Mouse (Mus musculus): ENCODE measurements at regions not wholly inside any gene's neighbourhood (a gene's known extent, or its start where the extent isn't known, plus 50 kb on each side); places are given as distances from the start of the nearest gene placed in this dataset.
"Not testable (repeated sequence)": the region's sequence is repeated elsewhere in the genome, so short reads cannot be mapped to it uniquely, and the experiment has no call there.

DNA sequence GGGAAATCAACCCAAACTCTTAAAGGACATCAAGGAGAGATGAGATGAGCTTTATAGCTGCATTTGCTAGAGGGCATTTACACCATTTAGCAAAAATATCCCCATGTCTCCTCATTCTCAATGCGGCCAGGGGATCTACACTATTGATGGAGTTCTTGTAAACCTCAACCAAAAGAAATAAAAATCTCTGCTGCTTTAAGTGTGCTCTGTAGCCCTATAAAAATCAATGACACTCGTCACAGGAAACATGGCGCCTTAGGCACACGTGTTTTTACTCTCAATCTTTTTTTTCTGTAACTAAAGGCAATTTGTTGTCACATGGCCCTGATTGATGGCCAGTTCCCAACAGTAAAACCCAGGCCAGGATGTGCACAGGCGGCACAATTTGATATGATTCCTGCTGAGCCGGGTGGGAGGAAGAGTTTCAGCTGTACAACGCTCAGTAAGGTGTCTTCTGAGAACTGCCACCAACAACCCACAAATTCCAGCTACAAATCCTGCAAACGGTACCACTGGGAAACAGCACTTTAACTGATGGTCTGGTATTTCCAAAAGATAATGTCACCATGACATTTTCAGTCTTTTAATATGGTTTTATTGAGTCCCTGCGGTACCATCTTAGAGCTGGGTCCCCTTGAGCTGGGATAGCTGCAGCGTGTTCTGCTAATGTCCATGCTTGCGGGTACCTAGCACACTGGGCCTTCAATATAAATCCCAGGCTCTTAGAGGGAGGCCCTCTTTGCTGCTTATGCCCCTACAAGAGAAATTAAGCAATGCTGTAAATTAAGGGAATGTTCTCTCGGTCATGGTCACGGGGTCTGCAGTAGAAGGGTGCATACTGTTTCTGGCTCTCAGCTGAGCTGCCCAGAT, 78.8 kb downstream of the Tpbg start:
- DNase-seq (ENCODE audit: low spot score in 2 of 2), result no peak

DNA sequence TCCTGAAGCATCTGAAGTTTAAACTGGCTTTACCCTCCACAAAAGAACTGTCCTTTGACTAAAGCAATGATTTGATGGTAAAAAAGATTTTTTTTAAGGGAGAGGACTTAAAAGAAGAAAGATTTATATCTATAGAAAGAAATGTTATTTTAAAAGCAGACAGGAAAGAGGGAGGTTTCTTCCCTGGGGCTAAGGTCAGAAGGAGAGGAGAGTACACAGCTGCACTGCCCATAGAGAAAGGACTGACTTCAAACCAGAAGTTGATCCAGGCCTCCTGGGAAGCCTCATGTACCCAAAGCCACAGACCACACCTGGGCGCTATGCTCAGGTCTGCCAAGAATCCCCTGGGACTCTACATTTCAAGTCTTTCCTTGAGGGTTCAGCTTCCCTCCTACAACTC, 83.1 kb downstream of the Tpbg start:
- no peak for DNase-seq (ENCODE audit: low spot score in 2 of 2)

DNA sequence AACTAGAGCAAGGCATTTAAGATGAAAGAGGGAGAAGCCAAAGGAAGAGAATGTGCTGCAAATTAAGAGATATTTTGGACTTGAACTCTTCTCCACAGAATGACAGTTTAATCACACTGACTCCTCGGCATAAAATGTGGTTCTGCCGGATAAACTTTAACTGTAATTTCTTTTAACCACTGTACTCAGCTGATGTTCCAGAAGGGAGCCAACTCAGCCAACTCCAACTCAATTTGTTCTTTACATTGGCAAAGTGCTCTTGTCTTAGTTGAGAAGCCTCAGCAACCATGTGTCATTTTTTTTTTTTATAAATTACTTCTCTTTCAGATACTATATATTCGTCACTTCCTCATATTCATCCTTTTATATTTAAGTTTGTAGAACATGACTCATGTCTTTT, 90.0 kb downstream of the Tpbg start:
- no peak for DNase-seq (ENCODE audit: low spot score in 2 of 2)

DNA sequence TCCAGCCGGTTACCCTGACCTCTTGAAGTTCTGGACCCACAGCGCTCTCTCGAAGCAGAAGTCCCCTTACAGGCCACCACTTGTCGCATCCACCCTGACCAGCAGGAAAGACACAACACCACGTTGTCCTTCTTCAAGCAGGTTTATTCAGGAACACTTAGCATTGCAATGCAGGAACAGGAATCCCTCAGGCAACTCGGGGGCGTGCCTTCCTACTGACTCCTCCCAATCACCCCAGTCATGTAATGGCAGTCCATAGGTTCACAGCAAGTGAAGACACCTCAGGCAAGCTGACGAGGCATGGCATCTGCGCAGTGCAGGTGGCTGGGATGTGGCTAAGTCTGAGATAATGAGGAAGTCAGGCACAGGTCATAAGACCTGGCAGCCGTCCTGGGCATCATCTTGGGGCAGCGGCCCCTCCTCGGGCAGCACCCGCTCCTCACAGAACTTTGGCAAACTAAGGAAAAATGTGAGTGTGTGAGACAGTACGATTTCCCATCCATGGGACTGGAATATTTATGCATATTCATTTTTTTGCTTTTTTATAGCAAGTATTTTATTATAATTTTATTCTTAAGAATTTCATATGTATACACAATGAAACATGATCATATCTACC, 101.0 kb downstream of the Tpbg start:
- not testable (repeated sequence) for DNase-seq (ENCODE audit: low spot score in 2 of 2)

DNA sequence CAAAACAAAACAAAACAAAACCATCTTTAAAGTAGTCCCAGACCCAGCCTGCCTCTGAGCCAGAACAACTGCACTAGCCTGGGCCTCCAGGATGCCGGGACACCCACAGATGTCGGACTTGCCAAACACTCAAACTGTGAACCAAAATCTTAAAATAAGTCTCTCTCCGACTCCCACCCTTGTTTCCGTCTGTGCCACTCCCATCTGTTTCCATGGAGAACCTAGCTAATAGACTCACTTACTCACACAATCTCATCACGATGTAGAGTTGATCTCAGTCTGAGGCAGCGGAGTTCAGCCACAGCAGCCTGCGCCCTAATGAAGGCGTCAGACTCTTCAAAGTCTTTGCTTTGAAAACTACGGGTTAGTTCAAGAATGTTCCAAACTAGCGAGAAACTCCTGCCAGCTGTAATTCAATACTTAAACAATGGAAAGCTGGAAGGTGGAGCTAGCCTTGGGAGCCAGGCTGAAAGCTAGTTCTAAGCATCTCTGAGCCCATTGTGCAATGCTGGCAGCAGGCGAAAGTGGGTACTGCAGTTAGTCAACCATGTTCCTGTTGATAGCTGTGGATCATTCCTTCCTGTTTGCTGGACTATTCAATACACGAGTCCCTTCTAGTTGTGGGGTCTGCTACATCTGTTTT, 106.4 kb downstream of the Tpbg start:
- DNase-seq (ENCODE audit: low spot score in 2 of 2), result peak; percentile 14 to 23

DNA sequence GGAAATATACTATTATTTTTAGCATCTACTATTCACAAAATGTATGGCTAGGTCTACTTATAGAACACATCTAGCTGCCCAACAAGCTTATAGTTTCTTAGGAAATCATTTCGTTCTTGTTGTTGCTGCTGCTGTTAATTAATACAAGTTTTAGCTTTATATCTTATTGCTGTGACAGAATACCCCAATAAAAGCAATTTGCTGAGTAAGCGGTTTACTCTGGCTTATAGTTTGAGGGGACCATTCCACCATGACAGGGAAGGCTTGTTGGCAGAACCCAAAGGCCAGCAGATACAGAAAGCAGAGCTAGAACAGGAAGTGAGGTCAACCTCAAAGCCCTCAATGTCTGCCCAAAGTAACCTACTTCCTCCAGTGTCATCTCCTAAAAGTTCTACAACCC, 109.6 kb downstream of the Tpbg start:
- no peak for DNase-seq (ENCODE audit: low spot score in 2 of 2)

DNA sequence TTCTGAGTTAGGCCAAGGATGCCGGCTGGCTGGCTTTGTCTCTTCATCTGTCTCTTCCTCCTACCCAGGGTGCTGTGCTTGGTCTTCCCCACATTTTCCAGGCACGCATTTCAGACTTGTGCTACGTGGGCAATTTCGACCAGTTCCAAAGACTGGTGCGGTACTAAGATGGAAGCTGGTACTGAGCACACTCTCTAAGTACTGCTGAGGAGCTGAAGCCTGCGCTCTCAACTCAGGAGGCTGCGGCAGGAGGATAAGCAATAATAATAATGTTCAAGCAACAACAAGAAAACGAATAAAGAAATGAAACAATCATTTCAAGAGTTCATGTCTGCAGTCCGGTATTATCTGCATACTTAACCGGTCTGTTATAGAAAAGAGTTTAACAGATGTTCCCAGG, 127.9 kb downstream of the Tpbg start:
- DNase-seq (ENCODE audit: low spot score in 2 of 2), result no peak

DNA sequence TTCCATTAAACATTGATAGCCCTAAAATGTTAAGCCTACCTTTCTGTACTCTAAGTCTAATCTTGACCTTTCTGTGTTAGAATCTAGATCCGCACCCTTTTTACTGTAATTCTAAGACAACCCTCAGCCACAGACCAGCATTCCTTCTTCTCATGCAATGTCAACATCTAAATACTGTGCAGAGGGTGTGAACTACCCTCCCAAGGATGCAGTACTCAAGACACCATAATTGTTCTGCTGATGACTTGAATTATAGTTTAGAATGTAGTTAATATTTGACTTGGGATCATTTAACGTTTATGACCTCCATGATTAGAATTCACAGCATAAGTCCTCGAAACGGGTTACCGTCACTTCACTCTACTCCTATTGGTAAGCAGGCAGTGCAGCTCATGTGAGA, 139.2 kb downstream of the Tpbg start:
- DNase-seq (ENCODE audit: low spot score in 2 of 2), result no peak

DNA sequence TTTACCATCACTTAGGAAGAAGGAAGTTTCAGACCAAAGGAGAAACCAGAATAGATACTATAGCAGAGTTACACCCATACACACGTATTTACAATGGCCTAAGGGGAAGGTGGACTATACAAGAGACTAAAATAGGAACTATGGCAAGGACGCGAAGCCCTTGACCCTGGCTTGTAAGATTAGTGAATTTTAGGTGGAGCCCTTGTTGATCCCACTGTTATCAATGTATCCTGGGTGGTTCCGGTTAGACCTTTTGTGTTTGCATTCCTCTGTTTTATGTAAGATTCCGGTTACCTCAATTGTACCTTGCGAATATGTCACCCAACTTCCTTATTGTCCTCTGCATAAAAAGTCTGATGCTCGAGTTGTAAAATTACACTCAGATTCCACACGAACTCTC, 141.3 kb downstream of the Tpbg start:
- DNase-seq (ENCODE audit: low spot score in 2 of 2), result not testable (repeated sequence)

DNA sequence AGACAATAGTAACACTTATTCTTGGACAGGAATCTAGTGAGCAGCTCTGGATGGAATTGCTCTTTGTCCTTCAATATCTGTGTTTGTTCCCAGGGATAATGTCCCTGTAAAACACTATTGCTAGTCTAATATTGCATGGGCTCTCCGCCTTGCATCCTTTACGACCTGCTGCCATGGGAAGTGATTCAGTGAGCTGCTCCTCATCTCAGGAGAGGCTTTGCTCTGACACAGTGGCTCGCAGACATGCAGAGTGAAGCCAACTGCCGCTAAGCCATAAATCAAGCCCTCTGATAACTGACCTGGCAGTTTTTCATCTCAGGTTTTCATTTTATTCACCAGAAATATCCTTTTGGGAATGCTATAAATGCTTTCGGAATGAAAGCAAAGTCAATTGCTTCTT, 143.5 kb downstream of the Tpbg start:
- DNase-seq (ENCODE audit: low spot score in 2 of 2), result no peak

DNA sequence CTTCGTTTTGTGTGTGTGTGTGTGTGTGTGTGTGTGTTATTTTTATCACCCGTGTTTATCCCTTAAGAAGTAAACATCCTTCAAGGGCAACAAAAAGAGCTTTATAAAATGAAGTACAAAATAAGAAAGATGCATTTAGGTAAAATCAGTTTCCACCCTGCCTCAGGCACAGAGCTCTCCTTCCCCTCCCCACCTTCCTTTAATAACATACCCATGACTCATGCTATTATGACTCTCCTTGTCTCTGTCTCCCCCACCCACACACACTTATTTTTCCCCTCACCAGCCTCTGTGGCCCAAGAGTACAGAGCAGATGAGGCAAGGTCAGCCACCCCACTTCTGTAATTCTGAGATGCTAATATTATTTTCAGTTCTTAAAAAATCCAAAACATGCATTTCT, 144.0 kb downstream of the Tpbg start:
- DNase-seq (ENCODE audit: low spot score in 2 of 2), result no peak

DNA sequence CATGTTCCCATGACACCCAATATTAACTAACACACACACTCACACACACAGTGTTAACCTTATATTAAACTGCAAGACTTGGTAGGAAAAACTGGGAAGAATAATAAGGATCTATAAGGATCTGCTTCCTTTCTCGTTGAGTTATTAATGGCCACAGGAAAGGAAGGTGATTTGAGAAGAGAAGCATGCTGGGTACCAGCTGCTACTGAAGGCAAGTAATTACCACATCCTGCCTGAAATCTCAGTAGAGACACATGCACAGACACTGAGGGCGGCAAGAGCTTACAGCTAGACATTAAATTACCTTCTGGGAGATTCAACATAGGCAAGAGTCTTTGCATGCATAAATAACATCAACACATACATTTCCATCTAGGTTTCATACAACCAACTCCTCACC, 160.8 kb downstream of the Tpbg start:
- DNase-seq (ENCODE audit: low spot score in 2 of 2), result no peak

DNA sequence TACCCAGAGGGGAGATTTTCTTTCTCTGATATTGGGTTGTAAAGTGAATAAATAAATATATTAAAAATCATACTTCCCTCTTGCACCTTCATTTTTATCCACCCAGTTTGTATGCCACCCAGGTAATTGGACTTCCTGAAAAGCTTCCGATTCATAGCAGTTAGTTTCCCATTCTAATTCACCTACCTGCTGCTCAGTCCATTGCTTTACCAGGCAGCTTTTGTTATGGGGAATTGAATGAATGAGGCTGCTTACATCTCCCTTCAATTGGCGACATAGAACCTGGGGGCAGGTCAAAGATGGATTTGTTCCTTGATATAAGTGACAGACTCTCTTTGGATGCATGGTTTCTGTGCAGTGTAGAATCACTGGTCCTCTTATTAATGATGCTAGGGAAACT, 169.5 kb downstream of the Tpbg start:
- no peak for DNase-seq (ENCODE audit: low spot score in 2 of 2)

DNA sequence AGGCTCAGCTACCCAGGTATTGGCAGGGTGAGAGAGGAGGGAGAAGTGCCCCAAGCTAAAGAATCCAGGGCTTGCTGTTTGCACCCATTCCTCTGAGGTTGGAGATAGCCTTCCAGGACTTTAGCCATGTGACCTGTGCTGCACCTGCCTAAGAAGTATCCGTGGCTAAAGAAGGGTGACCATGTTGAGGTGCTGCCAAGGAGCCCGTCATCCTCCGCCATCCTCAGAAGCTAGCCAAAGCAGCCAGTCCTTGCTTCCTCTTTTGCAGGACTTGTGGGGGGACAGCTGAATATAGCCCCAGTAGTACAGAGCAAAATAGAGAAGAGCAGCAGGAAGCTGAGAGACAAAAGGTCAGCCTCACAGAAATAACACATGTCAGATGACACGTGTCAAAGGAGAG, 173.7 kb downstream of the Tpbg start:
- DNase-seq (ENCODE audit: low spot score in 2 of 2), result no peak

DNA sequence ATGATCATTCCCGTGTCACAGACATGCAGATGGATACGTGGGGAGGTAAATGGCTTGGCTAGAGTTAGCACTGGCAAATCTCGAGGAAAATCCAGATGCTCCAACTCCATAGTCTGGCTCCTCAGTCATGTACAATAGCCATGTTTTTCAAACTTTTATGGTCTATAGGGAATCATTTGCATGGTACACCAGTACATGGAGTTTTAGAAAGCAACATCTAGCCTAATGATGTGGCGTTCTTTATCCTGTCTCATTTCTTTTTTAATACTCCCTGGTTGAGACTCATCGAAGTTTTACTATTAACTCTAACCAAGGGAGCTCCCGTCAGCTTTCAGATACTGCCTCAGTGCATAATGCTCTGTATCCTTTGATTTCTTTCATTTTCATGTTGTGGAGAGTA, 178.0 kb downstream of the Tpbg start:
- DNase-seq (ENCODE audit: low spot score in 2 of 2), result no peak

DNA sequence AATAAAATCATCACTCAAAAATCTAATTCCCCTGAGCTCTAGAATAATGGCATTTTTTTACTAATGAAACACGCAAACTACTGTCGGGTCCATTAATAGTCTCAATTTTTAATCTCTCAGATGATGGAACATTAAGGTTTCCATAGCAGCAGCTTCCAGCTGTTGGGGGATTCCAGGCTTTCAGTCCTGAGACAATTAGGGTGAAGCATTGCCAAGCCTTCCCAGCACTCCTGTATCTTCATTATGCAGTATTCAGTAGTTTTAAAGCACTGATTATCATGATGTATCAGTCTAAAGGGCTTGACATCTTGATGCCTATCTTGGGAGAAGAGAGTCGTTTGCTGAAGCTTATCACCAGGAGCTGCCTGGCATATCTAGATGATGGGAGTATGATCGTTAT, 178.6 kb downstream of the Tpbg start:
- no peak for DNase-seq (ENCODE audit: low spot score in 2 of 2)

DNA sequence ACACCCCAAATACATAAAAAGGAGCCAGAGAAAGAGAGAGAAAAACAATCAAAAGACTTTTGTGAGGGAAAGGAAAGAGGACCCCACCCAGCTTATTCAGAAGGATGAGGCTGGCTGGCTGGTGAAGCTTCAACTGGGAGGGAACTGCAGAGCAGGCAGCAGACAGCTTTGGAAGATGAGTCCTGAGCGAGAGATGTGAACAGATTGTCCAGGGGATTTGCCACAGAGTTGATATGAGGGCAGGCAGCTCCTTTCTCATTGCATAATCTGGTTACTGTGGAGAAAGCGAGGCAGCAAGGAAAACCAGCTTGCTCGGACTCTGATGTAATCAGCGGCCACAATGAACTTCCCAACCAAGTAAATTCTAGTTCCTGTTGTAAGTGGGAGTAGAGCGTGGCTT, 188.6 kb downstream of the Tpbg start:
- peak in 1 of 2 experiments; percentile 14 for DNase-seq (ENCODE audit: low spot score in 2 of 2)

DNA sequence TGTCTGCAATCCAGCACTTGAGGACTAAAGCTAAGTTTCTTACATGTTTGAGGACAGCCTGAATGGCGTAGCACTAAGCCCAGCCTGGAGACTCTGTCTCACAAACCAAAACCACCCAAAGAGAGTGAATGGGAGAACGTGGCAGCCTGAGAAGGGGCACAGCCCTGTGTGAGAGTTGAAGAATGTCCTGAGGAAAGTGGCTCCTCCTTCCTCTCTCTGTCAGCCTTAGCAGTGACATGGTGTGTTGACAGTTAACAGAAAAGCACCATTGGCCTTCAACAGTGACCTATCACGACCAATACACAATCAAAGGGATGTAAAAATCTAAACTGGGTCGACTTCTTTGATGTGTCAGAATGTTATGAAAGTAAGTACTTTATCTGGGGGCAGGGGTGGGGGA, 201.9 kb downstream of the Tpbg start:
- no peak for DNase-seq (ENCODE audit: low spot score in 2 of 2)

DNA sequence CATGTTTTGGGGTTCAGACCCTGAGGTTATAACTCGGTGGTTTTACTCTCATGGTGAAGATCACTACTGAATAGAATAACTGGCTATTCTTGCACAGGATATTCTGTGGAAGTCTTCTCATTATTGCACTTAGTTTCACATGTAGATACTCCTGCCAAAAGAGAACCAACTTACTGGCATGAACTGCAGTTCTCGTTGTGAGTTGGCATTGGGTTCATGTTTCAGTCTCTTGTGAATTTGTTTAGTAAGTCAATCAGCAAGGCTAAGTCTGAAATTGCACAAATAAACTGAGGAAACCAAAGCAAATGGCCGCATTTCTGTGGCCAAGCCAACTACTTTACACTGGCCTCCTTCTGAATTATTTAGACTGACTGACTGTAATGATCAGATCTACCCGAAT, 215.9 kb downstream of the Tpbg start:
- no peak for DNase-seq (ENCODE audit: low spot score in 2 of 2)

DNA sequence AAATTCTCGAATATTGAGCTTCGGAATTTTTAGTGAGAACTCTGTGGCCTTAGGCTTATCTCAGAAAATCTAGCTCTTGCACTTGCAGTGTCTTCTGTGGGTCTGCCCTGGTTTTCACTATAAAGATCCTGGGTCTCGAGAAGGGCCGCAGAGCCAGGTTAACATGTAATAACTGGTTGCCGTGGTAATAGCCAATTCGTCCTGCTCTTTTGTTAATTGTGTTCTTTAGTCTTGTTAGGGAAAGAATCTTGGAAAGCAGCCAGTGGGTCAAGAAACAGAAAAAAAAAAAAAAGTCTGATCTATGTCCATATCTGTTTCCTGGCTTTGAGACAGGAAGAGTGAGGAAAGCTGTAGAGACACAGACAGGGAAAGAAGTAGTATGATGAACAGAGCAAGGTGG, 217.9 kb downstream of the Tpbg start:
- DNase-seq (ENCODE audit: low spot score in 2 of 2), result no peak

DNA sequence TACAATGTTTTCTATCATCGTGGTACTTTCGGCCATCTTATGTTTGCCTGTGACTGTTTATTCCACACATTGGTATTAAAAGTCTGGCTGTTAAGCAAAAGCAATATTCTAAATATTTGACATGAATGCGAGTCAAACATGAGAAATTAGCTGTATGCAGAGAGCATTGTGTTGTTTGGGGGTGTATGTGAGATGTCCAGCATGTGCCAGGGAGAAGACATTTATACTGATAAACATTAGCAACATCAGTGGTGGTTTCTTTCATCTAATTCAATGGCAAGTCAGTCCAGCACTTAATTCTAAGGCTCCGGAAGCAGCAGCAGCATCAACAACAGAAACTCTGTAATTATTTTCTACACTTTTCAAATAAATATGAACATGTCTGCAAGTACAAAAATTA, 219.1 kb downstream of the Tpbg start:
- no peak for DNase-seq (ENCODE audit: low spot score in 2 of 2)

DNA sequence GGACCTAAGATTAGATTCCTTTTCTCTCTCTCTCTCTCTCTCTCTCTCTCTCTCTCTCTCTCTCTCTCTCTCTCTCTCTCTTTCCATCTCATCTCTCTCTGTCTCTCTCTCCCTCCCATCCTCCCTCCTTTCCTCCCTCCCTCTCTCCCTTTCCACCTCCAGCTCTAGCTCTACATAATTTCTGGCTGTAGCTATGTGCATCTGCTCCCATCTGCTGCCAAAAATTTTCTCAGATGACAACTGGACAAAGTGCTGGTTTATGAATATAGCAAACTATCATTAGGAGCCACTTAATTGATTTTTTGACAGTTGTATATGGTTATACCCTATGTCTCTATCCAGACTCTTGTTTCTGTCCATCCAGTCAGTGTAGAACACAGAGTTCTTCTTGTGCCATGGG, 237.1 kb downstream of the Tpbg start:
- no peak for DNase-seq (ENCODE audit: low spot score in 2 of 2)

DNA sequence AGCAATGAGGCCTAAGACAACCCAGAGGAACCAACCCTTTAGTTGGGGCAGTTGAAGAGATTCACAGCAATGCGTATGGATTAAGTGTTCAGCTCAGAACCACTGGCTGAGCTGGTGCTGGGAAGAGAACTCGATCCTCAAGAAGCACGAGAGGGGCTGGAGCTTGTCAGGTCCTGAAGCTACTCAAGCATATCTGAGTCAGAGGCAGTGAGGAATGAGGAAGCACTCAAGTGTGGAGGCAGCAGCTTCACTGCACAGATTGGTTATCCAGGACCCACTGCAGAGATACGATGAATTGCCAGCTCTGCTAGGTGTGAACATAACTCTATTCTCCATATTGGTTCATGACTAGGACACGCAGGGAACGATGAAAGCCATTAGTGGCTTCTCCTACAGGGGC, 239.7 kb downstream of the Tpbg start:
- DNase-seq (ENCODE audit: low spot score in 2 of 2), result no peak

All from frontal cortex, postnatal 14 days (tissue).